Mouse (Mus musculus) skeletal muscle tissue, postnatal 0 days (tissue): ENCODE data around the gene Arl2bp. TPM values are rescaled to one million over a fixed set of nuclear protein-coding genes. Genes with fewer than 3 reads are reported as not detected.

Experiments used
- polyA plus RNA-seq: library from polyadenylated mRNA; unstranded; fragments of >200 nt; fragmentation: Nextera tagmentation; extraction: Ambion mirVana; gene quantifications from 2 replicates; pipeline ENCODE4 v1.2.1, GENCODE M21; 2015

Gene Arl2bp
- 93.3 and 94.7 TPM in 2 replicates for polyA plus RNA-seq

DNA sequence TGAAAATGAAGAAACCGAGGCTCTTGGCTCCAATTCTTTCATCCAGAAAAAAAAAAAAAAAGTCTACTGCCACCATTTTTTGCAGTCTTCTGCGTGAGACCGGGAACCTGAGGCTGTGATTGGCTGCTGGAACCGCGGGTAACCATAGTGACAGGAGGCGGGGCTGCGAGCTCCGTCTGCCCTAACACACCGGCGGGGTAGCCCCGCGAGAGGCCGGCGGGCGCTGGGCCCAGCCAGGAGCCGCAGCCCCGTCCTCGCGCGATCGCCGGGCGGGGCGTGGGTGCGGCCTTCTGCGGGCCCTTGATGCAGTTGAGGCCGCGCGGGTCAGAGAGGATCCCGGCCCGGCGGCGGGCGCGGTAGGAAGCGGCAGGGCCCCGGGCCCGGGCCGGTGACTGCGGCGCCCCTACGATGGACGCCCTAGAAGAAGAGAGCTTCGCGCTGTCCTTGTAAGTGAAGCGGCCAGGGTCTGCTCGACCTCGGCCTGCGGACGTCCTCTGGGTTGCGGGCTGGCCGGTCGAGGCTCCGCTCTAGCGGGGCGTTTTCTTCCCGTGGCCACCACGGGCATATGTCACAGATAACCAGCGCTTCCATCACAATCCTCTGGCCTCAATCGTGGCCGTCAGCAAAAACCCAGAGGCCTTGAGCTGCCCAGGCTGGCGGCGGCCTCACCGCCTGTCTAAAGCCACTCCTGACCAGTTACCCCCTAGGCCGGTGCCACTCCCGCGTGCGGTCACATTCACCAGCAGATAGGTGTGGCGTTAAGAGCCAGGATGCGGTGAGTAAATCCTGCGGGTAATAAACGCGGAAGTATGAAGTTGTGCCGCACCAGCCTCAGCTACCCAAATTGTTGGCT, at the start of gene Arl2bp:
TSS of gene Arl2bp (plus strand) at position 145 of the 853 bp plus-strand sequence.

DNA sequence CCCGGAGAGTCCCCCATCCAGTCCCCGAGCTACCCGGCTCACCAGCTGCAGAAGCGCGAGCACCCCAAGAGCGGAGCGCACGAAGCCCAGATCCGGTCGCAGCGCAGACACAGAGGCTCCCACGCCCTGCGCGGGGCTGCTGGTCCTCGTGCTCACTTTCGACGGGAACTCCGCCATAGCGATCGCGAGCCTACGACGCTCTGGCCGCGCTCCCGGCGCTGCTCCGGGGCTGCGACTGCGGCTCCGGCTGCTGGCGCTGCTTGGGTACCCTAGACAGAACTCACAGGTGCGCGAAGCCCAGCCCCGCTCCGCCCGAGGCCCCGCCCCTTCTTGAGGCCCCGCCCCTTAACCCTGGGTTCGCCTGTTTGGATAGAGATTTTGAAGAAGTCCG, 29.6 kb downstream of the Arl2bp start, which contains the start of gene Pllp:
TSS of gene Pllp (minus strand) at position 285 of the 391 bp plus-strand sequence.

Other genes starting within 250 kb of the Arl2bp start
- 0.54 and 1.3 TPM in 2 replicates for gene Nlrc5, start 232.2 kb upstream of the Arl2bp start, polyA plus RNA-seq
- gene Cpne2, start 133.6 kb upstream of the Arl2bp start, polyA plus RNA-seq, result 11.8 and 12.9 TPM in 2 replicates
- 15.9 and 17.0 TPM in 2 replicates for gene Rspry1, start 64.7 kb upstream of the Arl2bp start, polyA plus RNA-seq
- gene Fam192a, start 64.6 kb upstream of the Arl2bp start, polyA plus RNA-seq, result 27.3 and 35.0 TPM in 2 replicates
- 2.8 and 3.1 TPM in 2 replicates for gene Pllp, start 29.7 kb downstream of the Arl2bp start, polyA plus RNA-seq
- 0.07 TPM in 1 of 2 replicates, not detected in the other for gene Ccl22, start 79.0 kb downstream of the Arl2bp start, polyA plus RNA-seq
- 1.5 and 1.9 TPM in 2 replicates for gene Cx3cl1, start 105.4 kb downstream of the Arl2bp start, polyA plus RNA-seq
- gene Ccl17, start 143.9 kb downstream of the Arl2bp start, polyA plus RNA-seq, result not detected in 2 replicates
- 250 and 264 TPM in 2 replicates for gene Coq9, start 171.7 kb downstream of the Arl2bp start, polyA plus RNA-seq
- gene Ciapin1, start 171.8 kb downstream of the Arl2bp start, polyA plus RNA-seq, result 45.3 and 46.2 TPM in 2 replicates
- 85.7 and 93.4 TPM in 2 replicates for gene Polr2c, start 190.8 kb downstream of the Arl2bp start, polyA plus RNA-seq
- gene Dok4, start 209.7 kb downstream of the Arl2bp start, polyA plus RNA-seq, result 9.0 and 9.3 TPM in 2 replicates